Mouse (Mus musculus): ENCODE data around the gene Evl. TPM values are rescaled to one million over a fixed set of nuclear protein-coding genes. Genes with fewer than 3 reads are reported as not detected.
A peak's percentile ranks its signal among the peaks of the same experiment; 100 is the strongest.
"Not testable (repeated sequence)": the region's sequence is repeated elsewhere in the genome, so short reads cannot be mapped to it uniquely, and the experiment has no call there.

Gene Evl
- 178 and 187 TPM in 2 replicates for polyA plus RNA-seq (2012; rRNA removed)

- no peak for TF ChIP-seq CTCF (IDR thresholded peaks at IDR 0.05; ENCODE audit: extremely low read depth, insufficient read depth, low read length)
- TF ChIP-seq POLR2A (IDR thresholded peaks at IDR 0.05; ENCODE audit: extremely low read depth, insufficient read depth, low read length), result peak; percentile 53
- H3K4me1 ChIP-seq (ENCODE audit: control insufficient read depth, insufficient read depth, low read length), result peaks cover 8% of the 10 kb centered on the region
- peak within 1 kb of the TSS; percentile 98 for H3K4me3 ChIP-seq (ENCODE audit: insufficient read depth, low read length)
- H3K27ac ChIP-seq (ENCODE audit: insufficient read depth, low read length), result peak within 1 kb of the TSS; percentile 2; the same call in 1 of the 2 replicates
These were observed at the start of gene Evl for GRCm38 (mm10) chr12:108554120-108554841. Gene Evl, plus strand, starts transcription at chr12:108554720.

DNA sequence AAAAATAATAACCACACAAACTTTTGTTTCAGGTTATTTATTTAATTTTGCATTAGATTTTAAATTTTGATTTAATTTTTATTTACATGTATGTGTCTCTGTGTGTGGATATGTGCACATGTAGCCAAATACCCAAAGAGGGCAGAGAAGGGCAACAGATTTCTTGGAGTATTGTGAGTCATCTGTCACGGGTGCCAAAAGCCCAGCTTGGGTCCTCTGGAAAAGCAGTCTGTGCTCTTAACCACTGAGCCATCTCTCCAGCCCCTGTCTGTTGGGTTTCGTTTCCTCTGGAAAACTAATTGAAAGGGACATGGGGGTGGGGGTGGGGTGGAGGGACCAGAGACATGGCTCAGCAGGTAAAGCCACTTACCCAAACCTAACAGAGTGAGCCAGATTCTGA lies 48.7 kb upstream of the Evl start:
- no peak for TF ChIP-seq POLR2A (IDR thresholded peaks at IDR 0.05; ENCODE audit: extremely low read depth, insufficient read depth, low read length)
- Histone ChIP-seq H3K27ac (ENCODE audit: insufficient read depth, low read length) (no peak overlapping the region), H3K4me3 (ENCODE audit: insufficient read depth, low read length) (no peak overlapping the region), H3K4me1 (ENCODE audit: control insufficient read depth, insufficient read depth, low read length) (no peaks in the 10 kb centered on the region)

DNA sequence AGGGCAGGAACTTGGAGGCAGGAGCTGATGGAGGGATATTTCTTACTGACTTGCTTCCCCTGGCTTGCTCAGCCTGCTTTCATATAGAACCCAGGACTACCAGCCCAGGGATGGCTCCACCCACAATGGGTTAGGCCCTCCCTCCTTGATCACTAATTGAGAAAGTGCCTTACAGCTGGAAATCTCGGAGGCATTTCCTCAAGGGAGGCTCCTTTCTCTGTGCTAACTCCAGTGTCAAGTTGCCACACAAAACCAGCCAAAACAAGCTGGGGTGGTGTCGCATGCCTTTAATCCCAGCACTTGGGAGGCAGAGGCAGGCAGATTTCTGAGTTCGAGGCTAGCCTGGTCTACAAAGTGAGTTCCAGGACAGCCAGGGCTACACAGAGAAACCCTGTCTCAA lies 47.5 kb upstream of the Evl start:
- H3K4me3 ChIP-seq (ENCODE audit: insufficient read depth, low read length), result not testable (repeated sequence)

GRCm38 (mm10) chr12:108510571-108510970 lies 43.9 kb upstream of the Evl start:
- Histone ChIP-seq H3K4me3 (ENCODE audit: insufficient read depth, low read length) (no peak overlapping the region), H3K27ac (ENCODE audit: insufficient read depth, low read length) (no peak overlapping the region), H3K4me1 (ENCODE audit: control insufficient read depth, insufficient read depth, low read length) (no peaks in the 10 kb centered on the region; the same call in 1 of the 2 replicates)
- TF ChIP-seq CTCF (IDR thresholded peaks at IDR 0.05; ENCODE audit: extremely low read depth, insufficient read depth, low read length), result no peak
- TF ChIP-seq POLR2A (IDR thresholded peaks at IDR 0.05; ENCODE audit: extremely low read depth, insufficient read depth, low read length), result no peak

More for the DNA sequence above, 47.5 kb upstream of the Evl start:
- H3K4me1 ChIP-seq (ENCODE audit: control insufficient read depth, insufficient read depth, low read length); H3K27ac ChIP-seq (ENCODE audit: insufficient read depth, low read length): not testable (repeated sequence)

GRCm38 (mm10) chr12:108511009-108511408 lies 43.5 kb upstream of the Evl start:
- no peaks in the 10 kb centered on the region; the same call in 1 of the 2 replicates for H3K4me1 ChIP-seq (ENCODE audit: control insufficient read depth, insufficient read depth, low read length)
- H3K4me3 ChIP-seq (ENCODE audit: insufficient read depth, low read length), result no peak overlapping the region
- no peak overlapping the region for H3K27ac ChIP-seq (ENCODE audit: insufficient read depth, low read length)
- TF ChIP-seq POLR2A (IDR thresholded peaks at IDR 0.05; ENCODE audit: extremely low read depth, insufficient read depth, low read length) (no peak), CTCF (IDR thresholded peaks at IDR 0.05; ENCODE audit: extremely low read depth, insufficient read depth, low read length) (0 out of 2 replicates have a peak, but pooled peaks have one; percentile 5)

DNA sequence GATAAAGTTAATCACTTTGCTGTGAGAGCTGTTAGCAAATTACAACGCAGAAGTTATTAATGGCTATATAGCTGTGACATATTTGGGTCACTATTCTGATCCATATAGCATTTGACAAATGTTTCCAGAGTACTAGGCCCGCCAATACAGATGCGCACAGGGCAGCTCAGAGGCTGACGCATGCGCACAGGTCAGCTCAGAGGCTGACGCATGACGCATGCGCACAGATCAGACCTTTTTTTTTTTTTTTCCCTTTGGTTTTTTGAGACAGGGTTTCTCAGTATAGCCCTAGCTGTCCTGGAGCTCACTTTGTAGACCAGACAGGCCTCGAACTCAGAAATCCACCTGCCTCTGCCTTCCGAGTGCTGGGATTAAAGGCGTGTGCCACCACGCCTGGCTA lies 39.1 kb upstream of the Evl start:
- no peak overlapping the region for H3K27ac ChIP-seq (ENCODE audit: insufficient read depth, low read length)
- no peaks in the 10 kb centered on the region; the same call in 1 of the 2 replicates for H3K4me1 ChIP-seq (ENCODE audit: control insufficient read depth, insufficient read depth, low read length)
- TF ChIP-seq CTCF (IDR thresholded peaks at IDR 0.05; ENCODE audit: extremely low read depth, insufficient read depth, low read length) (no peak), POLR2A (IDR thresholded peaks at IDR 0.05; ENCODE audit: extremely low read depth, insufficient read depth, low read length) (no peak)
- no peak overlapping the region for H3K4me3 ChIP-seq (ENCODE audit: insufficient read depth, low read length)

- TF ChIP-seq CTCF (IDR thresholded peaks at IDR 0.05; ENCODE audit: extremely low read depth, insufficient read depth, low read length), result no peak
- Histone ChIP-seq H3K4me3 (ENCODE audit: insufficient read depth, low read length) (no peak overlapping the region), H3K27ac (ENCODE audit: insufficient read depth, low read length) (no peak overlapping the region), H3K4me1 (ENCODE audit: control insufficient read depth, insufficient read depth, low read length) (no peaks in the 10 kb centered on the region)
These were observed 35.1 kb upstream of the Evl start for GRCm38 (mm10) chr12:108519374-108519773.

GRCm38 (mm10) chr12:108529214-108529613 lies 25.3 kb upstream of the Evl start:
- TF ChIP-seq CTCF (IDR thresholded peaks at IDR 0.05; ENCODE audit: extremely low read depth, insufficient read depth, low read length) (peak; percentile 84), POLR2A (IDR thresholded peaks at IDR 0.05; ENCODE audit: extremely low read depth, insufficient read depth, low read length) (no peak)
- Histone ChIP-seq H3K4me3 (ENCODE audit: insufficient read depth, low read length) (no peak overlapping the region), H3K4me1 (ENCODE audit: control insufficient read depth, insufficient read depth, low read length) (peaks cover 4% of the 10 kb centered on the region), H3K27ac (ENCODE audit: insufficient read depth, low read length) (no peak overlapping the region)

DNA sequence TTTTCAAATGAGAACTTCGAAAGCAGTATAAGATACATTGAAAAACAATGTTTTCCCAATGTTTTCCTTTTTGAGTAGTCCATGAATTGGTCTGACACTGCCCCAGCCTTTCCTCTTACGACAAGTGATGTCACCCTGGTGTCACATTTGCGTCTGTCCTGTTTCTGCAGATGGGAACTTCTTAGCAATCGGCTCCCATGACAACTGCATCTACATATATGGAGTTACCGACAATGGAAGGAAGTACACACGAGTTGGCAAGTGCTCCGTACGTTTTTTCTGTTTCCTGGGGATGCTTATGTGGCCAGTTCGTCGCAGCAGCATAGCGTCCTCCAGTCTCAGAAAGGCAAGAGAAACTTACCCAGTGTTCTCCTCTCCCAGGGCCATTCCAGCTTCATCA lies 20.0 kb upstream of the Evl start:
- no peak overlapping the region for H3K27ac ChIP-seq (ENCODE audit: insufficient read depth, low read length)
- TF ChIP-seq POLR2A (IDR thresholded peaks at IDR 0.05; ENCODE audit: extremely low read depth, insufficient read depth, low read length) (no peak), CTCF (IDR thresholded peaks at IDR 0.05; ENCODE audit: extremely low read depth, insufficient read depth, low read length) (no peak)
- H3K4me1 ChIP-seq (ENCODE audit: control insufficient read depth, insufficient read depth, low read length), result peaks cover 1% of the 10 kb centered on the region; the same call in 1 of the 2 replicates
- H3K4me3 ChIP-seq (ENCODE audit: insufficient read depth, low read length), result no peak overlapping the region

DNA sequence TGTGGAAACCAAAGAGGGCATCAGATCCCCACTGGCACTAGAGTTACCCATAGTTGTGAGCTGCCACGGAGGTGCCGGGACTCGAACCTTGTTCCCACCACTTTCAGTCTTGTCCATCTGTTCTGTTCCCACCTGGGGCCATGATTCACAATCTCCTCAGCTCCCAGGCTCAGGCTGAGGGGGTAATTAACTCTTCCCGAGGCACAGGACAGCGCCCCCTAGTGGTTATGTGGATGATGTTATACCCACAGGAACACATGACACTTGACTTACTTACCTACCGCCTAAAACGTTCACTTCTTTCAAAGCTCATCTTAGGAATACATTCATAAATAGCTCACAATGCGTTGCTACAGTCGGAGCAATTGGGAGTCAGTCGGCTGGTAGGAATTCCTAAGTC lies 18.1 kb upstream of the Evl start:
- H3K4me1 ChIP-seq (ENCODE audit: control insufficient read depth, insufficient read depth, low read length), result no peaks in the 10 kb centered on the region
- no peak overlapping the region for H3K27ac ChIP-seq (ENCODE audit: insufficient read depth, low read length)
- TF ChIP-seq POLR2A (IDR thresholded peaks at IDR 0.05; ENCODE audit: extremely low read depth, insufficient read depth, low read length) (no peak), CTCF (IDR thresholded peaks at IDR 0.05; ENCODE audit: extremely low read depth, insufficient read depth, low read length) (peak; percentile 50)
- no peak overlapping the region for H3K4me3 ChIP-seq (ENCODE audit: insufficient read depth, low read length)
